Mouse (Mus musculus) right cerebral cortex, postnatal 4 days (tissue): ENCODE results near the gene Itpripl1.
"Not testable (repeated sequence)": the region's sequence is repeated elsewhere in the genome, so short reads cannot be mapped to it uniquely, and the experiment has no call there.

Experiments used
- DNase-seq: peaks from one replicate; pipeline ENCODE4 v3.0.0-alpha.2; 2022

Gene Itpripl1

DNA sequence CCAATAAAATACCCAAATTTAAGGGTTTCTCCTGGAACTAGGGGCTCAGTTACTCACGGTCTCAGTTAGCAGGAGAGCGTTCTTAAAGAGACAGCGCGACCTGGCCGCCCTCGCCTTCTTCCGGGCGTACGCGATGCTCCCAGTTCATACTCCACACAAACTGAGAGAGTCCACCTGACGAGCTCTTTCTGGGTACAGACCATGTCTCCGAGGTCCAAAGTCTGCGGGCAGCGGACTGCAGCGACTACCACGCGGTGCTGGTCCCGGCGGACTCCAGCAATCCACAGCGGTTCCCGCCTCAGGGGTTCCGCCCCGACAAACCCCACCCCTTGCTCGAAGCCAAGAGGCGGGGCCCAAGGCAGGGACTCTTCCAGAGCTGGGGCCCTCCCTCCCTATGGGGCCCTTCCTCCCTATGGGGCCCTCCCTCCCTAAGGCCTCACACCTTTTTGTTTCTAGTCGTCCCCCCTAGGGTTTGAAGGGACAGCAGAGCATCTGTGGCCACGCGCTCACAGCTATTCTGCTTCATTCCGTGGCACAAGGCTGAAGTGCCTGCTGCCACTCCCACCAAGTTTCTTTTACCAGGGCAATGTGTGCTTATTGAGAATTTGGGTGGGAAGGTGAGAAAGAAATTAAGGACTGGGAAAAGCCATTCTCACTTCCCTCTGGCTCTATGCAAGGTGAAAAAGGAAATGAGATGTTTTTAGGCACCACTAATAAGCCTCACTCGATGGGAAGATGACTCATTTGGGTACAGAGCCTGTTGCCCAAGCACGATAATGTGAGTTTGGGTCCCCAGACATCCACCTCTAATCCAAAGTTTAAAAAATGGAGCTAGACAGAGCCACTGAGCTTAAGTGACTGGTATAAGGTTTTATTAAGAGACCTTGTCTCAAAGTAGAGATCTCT is at the start of gene Itpripl1:
TSS of gene Itpripl1 (minus strand) at position 285 of the 906 bp plus-strand sequence.
- peak; percentile 48 for DNase-seq

DNA sequence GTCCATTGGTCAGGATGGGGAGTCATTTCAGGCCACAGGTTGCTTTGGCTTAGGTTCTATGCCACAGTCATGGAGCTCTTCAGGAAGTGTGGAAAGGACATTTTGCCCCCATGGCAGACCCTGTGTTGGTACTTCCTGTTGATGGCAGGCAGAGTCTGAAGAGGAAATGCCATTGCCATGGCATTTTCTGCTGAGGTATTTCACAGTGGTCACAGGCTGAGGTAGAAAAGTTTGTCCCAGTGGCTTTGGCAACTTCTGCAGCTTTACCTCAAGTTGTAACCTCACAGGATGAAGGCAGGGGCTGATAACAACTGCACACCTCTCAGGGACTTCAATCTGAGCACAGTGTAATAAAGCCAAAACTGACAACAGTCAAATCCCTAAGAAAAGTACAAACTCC is 46.3 kb upstream of the Itpripl1 start:
- DNase-seq: no peak

DNA sequence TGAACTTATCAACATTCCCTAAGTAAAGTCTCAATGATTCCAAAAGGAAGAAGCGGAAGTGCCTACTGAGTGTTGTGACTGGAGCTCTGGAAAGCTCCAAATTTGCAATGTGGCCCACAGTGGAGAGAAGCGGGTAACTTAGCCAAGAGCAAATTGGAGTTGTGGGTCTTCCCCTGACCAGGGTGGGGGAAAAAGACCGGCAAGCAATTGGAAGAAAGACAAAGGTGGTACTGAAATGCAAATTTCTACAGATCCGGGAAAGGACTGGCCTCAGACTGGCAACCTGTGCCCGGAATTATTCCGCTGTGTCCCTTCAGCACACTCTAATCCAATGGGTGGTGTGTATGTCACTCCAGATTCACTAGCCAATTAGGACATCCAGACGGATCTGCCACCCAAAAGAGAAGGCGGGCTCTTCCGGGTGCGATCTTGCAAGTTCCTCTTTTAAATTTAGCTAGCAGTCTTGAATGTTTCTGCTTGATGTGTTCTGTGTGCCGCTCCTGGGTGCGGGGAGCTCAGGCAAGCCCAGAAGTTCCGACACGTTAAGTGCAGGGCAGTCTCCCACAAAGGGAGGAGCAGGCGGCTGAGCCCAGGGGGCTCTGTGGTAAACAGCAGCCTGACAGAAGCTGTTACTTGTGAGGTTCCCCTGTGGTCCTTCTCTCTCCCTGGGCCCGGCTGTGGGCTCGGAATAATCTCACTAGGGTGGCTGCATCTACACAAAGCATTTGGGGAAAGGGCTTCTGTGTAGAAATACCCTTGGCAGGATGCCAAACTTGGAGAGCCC is 39.5 kb upstream of the Itpripl1 start:
- DNase-seq: peak; percentile 64

DNA sequence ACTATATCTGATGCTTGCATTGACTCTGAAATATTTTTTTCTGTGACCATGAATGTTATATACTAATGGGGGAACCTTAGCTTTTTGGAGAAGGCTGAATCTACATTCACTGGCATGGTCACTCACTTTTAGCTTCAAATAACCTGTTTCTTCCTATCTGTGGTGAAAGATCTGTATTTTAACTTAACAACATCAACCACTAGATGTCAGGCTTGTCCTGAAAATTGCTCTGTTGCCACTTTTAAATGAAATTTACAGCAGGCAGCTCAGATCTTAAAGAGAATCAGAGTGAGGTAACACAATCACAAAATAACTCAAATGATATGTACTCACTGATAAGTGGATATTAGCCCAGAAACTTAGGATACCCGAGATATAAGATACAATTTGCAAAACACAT is 23.0 kb upstream of the Itpripl1 start:
- DNase-seq: not testable (repeated sequence)

DNA sequence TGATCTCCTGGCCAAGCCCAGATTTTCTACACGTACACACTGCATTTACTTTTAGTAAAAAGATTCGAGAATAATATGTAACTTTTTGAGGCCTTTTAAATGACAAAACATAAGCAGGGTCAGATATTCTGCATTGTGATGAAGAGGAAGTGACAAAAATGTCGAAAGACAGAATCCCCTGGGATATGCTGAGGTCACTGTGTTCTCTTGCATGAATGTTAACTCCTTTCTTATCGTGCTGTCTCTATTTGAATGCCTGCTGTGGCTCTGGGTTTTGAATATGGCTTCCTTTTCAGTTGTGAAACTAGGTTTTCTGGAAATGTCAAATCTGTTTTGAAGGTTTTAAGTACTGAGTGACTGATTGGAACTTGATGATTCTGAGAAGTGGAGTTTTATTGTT is 22.4 kb upstream of the Itpripl1 start:
- DNase-seq: no peak

DNA sequence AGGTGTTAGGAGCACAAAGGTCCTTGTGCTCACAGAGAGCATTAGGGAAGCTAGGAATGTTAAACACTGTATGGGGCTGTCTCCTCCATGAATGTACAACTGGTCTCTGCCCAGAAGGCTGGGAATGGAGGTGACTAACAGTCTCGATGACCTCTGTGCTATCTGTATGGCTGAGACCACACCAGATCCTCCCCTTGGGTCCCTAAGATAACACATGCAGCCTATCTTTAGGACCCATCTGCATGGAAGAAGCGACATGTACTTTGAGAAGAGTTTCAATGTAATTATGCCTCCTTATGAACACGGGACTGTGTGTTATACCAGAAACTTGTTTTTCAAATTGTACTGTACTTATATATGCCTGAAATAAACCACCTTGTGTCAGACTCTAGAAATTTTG is 2.5 kb upstream of the Itpripl1 start:
- DNase-seq: no peak

DNA sequence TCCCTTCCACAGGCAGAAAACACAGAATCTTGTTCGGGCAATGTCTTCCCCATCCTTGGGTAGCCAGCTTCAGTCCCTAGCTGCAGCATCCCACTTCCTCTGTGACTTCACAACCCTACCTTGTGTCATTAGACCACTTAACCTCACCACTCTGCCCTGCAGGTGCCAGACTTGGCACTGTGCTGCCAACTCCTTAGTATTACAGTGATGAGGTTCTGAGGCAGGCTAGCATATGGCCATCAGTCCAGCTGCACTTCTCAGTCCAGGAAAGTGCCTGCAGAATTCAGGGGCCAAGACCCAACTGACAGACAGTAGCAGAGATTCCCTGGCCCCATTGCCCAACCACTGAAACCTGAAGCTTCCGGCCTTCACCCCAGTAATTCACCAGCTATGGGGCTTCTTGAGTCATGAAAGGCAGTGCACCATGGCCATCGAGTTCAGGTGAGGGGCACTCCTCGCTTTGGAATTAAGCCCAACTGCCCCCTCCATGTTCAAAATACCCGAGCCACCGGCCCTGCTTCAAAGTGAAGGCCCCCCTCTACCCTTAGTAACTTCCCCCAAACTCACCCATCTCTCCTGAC is 575 bp downstream of the Itpripl1 start:
- DNase-seq: no peak

DNA sequence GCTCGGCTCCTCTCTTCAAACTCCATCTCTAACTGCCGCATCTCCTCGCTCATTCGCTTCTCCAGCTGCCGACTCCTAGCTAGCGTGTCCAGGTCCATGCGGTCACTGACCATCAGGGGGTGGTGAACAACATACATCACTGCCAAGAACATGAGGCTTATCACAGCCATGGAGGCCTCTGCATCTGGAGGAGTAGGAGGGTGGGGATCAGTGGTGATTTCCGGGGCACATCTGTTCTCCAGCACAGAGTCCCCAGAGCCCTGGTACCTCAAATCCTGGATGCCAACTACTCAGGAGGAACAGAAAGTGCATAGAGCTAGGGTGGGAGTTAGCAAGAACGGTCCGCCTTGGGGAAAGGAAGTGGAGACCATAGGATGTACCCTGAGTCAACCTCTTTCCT is 1.2 kb downstream of the Itpripl1 start:
- DNase-seq: no peak

DNA sequence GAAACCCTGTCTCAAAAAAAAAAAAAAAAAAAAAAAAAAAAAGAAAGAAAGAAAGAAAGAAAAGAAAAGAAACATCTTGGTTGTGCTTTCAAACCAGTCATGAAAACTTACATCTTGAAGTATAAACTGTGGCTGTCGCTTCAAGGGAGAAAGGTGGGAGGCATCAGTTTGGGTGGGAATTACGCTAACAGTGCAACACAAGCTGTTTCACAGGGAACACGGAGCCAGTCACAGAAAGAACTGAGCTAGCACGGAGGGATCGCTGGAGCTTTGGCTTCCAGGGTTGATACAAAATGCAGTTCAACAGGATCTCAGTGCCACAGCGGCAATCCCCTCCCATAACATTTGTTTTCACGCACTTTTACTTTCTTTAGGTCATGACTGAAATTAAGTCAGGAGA is 3.2 kb downstream of the Itpripl1 start:
- no peak for DNase-seq

DNA sequence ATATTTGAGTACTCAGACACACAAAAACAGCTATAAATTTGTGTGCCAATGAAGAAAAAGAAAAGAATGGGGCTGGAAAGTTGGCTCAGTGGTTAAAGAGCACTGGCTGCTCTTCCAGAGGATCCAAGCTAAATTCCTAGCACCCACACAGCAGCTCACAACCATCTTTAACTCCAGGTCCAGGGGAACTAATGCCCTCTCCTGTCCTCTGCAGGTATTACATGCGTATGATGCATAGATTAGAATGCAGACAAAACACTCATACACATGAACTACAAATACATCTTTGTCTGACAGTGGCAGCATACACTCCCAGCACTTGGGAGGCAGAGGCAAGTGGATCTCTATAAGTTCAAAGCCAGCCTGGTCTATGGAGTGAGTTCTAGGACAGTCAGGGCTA is 3.6 kb downstream of the Itpripl1 start:
- no peak for DNase-seq

DNA sequence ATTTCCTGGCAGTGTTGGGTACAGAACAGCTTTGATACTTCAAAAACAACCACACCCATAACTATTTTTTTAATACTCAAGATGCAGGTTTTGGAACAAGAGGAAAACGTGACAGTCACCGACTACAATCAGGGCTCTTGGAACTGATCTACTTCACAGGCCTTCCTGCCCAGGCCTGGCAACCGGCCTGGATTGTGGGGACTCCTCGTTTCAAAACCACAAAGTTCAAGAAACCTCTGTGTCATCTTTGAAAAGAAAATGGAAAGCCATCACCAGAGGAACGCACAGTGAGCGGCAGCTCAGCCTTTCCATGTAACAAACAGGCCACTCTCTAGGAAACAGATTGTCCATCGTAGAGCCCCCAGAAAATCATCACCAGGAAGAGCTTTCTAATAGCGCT is 4.1 kb downstream of the Itpripl1 start:
- no peak for DNase-seq

DNA sequence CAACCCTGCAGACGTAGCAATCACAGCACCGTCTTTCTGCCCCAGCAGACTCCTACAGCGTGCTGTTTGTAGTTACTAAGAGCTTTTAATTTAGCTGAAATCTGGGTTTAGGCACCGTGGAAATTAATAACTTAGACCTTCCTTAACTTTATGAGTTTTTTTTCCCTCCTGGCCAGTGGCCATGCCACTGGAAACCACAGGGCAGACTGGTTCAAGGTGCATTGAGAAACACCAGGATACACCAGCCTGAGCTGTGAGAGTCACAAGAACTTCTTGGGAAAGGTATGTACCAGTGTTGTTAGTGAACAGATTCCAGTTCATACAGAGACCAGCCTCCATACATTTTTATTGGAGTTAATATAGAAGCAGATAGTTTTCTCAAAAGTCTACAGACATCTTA is 4.8 kb downstream of the Itpripl1 start:
- no peak for DNase-seq

DNA sequence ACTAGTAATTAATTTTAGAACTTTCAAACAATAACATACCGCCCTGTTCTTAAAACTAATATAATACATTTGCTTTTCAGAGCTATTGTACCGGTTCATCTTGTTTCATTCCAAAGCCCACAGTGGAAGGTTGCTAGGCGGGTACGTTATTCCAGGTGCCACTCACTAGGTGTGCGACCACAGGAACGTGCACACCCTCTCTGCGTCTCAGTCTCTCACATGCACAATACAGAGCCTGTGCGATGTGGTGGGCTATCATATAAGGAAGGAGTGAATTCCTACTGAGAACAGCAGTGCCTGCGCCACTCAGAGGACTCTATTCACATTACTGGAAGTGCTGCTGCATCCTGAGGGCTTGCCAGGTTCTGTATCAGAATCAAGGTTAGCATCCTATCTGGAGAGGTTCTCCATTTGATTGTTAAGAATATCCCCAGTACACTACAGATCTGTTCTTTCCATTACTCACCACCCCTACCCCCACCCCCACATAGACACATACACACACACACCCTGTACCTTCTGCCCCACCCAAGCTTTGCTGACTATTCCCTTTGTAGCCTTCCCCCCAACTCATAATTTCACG is 5.3 kb downstream of the Itpripl1 start:
- no peak for DNase-seq

DNA sequence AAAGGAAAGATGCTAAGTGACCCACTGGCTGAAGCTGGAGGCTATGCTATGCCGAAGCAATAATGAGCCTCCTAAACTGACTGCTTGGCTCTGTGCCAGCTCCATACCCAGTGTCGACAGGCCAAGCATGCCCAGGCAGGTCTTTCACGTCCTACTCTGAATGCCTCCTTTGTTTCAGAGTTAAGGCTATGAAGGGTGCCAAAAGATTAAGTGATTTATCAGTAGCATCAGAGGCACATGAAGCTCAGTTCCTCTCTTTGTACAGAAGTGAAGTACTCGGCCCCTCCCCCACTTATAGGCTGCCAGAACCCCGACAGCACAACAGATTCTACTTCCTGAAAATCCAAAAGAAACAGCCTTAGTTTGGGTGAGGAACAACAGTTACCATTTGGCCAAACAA is 6.3 kb downstream of the Itpripl1 start:
- peak; percentile 34 for DNase-seq

DNA sequence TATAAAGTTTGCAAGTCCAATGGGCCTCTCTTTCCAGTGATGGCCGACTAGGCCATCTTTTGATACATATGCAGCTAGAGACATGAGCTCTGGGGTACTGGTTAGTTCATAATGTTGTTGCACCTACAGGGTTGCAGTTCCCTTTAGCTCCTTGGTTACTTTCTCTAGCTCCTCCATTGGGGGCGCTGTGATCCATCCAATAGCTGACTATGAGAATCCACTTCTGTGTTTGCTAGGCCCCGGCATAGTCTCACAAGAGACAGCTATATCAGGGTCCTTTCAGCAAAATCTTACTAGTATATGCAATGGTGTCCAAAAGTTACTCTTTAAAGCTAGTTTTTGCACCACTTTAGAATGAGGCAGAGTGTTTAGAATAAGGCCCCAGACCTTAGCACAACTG is 8.0 kb downstream of the Itpripl1 start:
- not testable (repeated sequence) for DNase-seq

DNA sequence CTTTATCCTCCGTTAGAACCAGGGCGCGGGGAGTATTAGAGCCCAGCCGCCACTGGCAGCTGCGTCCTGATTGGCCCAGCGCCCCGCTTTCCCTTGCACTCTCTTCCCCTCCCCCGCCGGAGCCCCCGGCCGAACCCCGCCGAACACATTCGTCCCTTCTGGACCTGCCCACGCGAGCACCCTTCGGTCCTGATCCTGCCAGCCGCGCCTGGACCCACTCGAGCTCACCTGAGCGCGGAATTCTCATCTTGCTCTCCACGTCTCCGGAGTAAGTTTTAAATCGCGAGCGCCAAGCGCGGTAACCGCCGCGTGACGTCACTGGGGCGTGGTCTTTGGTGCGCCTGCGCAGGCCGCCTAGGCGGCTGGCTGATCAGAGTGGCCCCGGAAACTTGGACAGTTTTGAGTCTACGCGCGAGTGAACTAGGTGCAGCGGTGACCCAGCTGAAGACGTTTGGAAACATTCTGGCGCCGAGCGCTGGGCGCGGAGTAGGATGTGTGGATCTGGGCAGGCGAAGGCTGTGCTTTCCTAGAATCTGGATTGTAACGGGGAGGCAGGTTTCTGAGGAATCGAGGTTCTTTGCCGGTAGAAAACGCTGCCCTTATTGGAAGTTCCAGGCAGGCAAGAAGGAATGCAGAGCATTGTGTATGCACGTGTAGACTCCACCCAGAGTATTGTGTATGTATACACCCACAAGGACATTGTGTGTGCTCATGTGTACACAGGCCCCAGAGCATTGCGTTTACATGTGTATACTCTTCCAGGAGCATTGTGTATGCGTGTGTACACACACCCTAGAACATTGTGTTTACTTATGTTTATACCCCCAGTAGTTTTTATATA is 9.4 kb downstream of the Itpripl1 start, which contains the start of gene Ncaph:
TSS of gene Ncaph (minus strand) at position 334 of the 841 bp plus-strand sequence.
- DNase-seq: peak; percentile 94

DNA sequence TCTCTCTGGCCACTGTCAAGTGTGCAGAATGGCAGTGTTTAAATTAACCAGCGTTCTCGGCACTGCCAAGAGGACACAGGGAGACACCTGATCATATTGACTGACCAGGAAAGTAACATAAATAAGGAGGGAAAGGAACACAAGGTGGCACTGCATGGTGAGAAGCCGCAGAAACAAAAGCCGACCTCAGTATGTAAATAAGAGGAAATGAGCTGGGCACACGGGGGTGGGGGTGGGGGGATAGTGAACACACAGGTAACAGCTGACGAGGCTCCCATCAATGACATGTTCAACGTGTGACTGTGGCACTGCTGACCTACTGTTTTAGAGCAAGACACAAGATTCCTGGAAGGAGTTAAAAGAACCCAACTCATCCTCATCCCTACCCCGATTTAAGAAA is 11.9 kb downstream of the Itpripl1 start:
- DNase-seq: no peak

DNA sequence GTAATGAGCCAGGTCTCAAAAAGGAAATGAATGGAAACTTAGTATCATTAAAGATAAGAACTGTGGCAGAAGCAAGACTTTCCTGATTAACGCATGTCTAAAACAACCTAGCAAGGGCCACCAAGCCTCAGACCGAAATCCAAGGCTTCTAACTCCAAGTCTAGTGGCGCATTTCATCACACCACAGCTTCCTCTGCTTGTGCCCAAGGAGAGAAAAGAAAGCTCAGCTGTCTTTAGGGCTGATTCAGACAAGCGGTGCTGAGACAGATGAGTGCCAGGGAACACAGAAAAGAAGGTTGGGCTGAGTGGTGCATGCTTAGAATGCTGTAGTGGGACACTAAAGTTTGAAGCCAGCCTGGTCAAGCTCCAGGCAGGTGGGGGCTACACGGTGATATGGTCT is 14.3 kb downstream of the Itpripl1 start:
- DNase-seq: no peak

DNA sequence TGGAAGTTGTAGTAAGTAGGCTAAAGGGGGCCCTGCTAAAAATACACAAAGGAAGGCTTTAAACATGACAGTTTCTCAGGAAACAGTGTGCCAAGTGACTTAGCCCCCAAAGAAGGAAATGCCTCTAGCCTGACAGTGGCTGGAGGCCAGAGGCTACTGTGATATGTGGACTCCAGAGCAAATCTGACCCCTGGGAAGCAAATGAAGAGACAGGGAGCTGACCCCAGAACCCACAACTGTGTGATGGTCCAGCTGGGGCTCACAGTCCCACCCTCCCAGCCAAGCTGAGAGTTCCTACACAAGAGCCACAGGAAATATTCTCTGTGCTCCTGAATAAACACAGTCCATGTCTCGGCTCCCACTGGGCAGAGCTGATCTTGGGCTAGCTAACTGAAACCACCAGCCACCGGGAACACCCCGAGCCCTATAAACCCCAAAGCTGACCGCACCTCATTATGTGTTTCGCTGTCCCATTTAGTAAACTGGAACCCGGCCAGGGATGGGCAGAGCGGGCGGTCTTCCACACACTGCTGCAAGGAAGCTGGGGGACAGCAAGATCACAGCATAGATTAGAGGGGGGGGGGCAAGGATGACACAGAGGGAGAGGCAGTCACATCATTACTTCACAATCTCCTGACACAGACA is 21.5 kb downstream of the Itpripl1 start:
- DNase-seq: no peak

DNA sequence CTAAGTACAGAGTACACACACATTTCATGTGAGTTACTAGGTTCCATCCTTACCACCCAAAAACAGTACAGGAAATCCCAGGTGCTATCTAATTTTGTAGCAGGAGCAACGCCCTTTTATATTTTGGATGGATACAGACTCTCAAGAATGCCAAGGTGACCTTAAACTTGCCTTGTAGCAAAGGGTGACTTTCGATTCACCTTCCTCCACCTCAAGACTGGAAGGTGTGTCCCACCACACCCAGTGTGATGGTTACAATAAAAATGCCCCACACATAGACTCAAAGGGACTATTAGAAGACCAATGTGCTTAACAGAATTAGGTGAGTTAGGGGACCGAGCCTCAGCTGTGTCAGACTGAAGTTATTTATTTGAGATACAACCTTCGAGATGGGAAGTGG is 34.3 kb downstream of the Itpripl1 start:
- DNase-seq: no peak

DNA sequence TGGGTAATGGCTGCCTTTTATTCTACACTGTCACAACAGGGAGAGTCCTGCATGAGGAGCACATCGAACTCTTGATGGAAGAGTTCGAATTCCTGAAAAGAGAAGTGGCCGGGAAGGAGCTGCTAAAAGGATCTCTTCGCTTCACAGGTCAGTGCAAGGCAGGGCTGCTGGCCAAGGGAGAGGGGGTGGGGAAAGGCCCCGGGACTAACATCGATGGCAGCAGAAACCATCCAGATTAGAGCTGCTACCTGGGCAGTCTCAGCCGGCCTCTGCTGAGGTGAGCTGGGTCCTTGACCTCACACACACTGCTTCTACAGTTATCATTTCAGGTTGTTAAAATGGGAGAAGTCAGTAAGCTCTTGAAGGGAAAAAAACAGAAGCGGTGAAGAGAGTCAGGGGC is 51.2 kb downstream of the Itpripl1 start:
- DNase-seq: no peak

DNA sequence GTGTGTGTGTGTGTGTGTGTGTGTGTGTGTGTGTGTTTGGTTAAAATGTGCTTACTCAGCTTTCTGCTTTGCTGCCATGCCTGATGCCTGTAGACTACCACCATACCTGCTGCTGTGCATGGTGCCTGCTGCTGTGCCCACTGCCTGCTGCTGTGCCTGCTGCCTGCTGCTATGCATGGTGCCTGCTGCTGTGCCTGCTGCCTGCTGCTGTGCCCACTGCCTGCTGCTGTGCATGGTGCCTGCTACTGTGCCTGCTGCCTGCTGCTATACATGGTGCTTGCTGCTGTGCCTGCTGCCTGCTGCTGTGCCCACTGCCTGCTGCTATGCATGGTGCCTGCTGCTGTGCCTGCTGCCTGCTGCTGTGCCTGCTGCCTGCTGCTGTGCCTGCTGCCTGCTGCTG is 53.1 kb downstream of the Itpripl1 start:
- DNase-seq: not testable (repeated sequence)
